Mouse (Mus musculus) embryonic facial prominence, embryonic 11.5 days (tissue): ENCODE results near the gene Eif4ebp2. TPM values are rescaled to one million over a fixed set of nuclear protein-coding genes. Genes with fewer than 3 reads are reported as not detected.
"Not testable (repeated sequence)": the region's sequence is repeated elsewhere in the genome, so short reads cannot be mapped to it uniquely, and the experiment has no call there.

Source experiments
- ATAC-seq: fragments of 200-750 bp; cut with Nextera tagmentation; replicated peaks from 2 replicates; pipeline ENCODE4 v1.8.0; 2017; ENCODE audit warnings: low read depth; ENCODE audit not compliant: insufficient number of reproducible peaks, low FRiP score, low TSS enrichment
- DNase-seq: peaks from one replicate; pipeline ENCODE4 v3.0.0-alpha.2; 2015; ENCODE audit warnings: low spot score
- H3K27ac ChIP-seq: fragments of 300-500 bp; sonication (generic); replicated peaks from 2 replicates; pipeline ENCODE4 v1.5.1; 2014; ENCODE audit warnings: mild to moderate bottlenecking, low read depth, low read length, control low read depth
- H3K27me3 ChIP-seq: fragments of 300-500 bp; sonication (generic); 2 replicates; pipeline ENCODE4 v1.6.1; 2014; ENCODE audit warnings: mild to moderate bottlenecking, low read length, moderate library complexity, mixed read lengths; ENCODE audit not compliant: control insufficient read depth, insufficient read depth
- H3K36me3 ChIP-seq: fragments of 300-500 bp; sonication (generic); replicated peaks from 2 replicates; pipeline ENCODE4 v1.6.1; 2014; ENCODE audit warnings: low read depth, mild to moderate bottlenecking, low read length, moderate library complexity, mixed read lengths; ENCODE audit not compliant: control insufficient read depth, insufficient read depth
- H3K4me1 ChIP-seq: fragments of 300-500 bp; sonication (generic); 2 replicates; pipeline ENCODE4 v1.6.1; 2014; ENCODE audit warnings: low read length, mixed read lengths; ENCODE audit not compliant: control insufficient read depth, insufficient read depth
- H3K4me2 ChIP-seq: fragments of 300-500 bp; sonication (generic); 2 replicates; pipeline ENCODE4 v1.6.1; 2014; ENCODE audit warnings: low read depth, mild to moderate bottlenecking, control low read depth, low read length, moderate library complexity
- H3K4me3 ChIP-seq: fragments of 300-500 bp; sonication (generic); 2 replicates; pipeline ENCODE4 v1.5.1; 2014; ENCODE audit warnings: low read depth, low read length, control low read depth
- H3K9ac ChIP-seq: fragments of 300-500 bp; sonication (generic); replicated peaks from 2 replicates; pipeline ENCODE4 v1.6.1; 2014; ENCODE audit warnings: mild to moderate bottlenecking, control low read depth, low read length
- H3K9me3 ChIP-seq: fragments of 300-500 bp; sonication (generic); replicated peaks from 2 replicates; pipeline ENCODE4 v1.6.1; 2016; ENCODE audit warnings: mild to moderate bottlenecking, low read length, inconsistent platforms, mixed read lengths; ENCODE audit not compliant: control insufficient read depth
- WGBS: fragments of 180-500 bp; shearing (Covaris S2); extraction: QIAGEN DNeasy Blood & Tissue Kit; methylation state at CpG from one replicate; pipeline ENCODE4 v1.1.7; 2014; 5-methylcytosine and 5-hydroxymethylcytosine counted together
- polyA plus RNA-seq: library from polyadenylated mRNA; unstranded; fragments of >200 nt; fragmentation: Nextera tagmentation; extraction: Ambion mirVana; gene quantifications from 2 replicates; pipeline ENCODE4 v1.2.1, GENCODE M21; 2014

Gene Eif4ebp2
- polyA plus RNA-seq, 1 experiment from 2014 or later, result 27.8 TPM

GRCm38 (mm10) chr10:61453171-61453570, 710 bp upstream of the Eif4ebp2 start:
- H3K27me3 ChIP-seq, DNase-seq, H3K4me2 ChIP-seq, H3K4me1 ChIP-seq, H3K36me3 ChIP-seq, H3K4me3 ChIP-seq, ATAC-seq, H3K9ac ChIP-seq, H3K27ac ChIP-seq, H3K9me3 ChIP-seq: not testable (repeated sequence)
- 77% methylated on average over 3 of the region's 3 CpGs for WGBS

DNA sequence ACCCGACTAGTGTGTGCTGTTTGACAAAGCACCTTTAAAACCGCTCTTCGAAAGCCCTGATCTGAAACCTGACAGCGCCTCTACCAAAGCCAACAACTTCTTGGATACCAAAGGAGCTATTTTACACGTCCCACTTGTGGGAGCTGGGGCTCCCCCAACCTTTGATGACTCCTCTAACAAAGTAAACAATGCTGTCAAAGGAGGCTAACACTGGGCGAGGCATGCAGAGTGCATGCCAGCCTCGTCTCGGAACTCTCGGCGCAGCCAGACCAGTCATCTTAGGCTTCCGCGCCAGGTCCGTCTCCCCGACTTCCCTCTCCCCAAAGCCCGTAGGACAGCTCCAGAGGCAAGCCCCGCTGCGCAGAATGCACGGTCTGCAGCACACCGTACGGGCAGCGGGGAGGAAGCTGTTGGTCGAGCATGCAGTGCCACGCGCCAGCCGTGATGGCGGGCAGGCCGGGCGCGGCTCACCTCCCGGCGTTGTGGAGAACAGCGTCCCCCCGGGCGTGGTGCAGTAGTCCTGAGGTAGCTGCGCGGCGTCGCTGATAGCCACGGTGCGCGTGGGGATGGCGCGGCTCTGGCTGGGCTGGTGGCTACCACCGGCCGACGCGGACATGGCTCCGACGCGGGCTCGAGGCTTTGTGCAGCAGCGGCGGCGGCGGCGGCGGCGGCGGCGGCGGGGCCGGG, 387 bp downstream of the Eif4ebp2 start:
- peak overlapping the region; percentile 41 for H3K27ac ChIP-seq
- peak overlapping the region; percentile 94 for H3K9ac ChIP-seq
- H3K4me2 ChIP-seq, result peak overlapping the region; percentile 69
- H3K36me3 ChIP-seq, result no peaks in the 10 kb centered on the region
- H3K27me3 ChIP-seq, result no peaks in the 10 kb centered on the region
- H3K4me3 ChIP-seq, result peak overlapping the region; percentile 99
- WGBS, result under 1% methylated on average over 45 of the region's 62 CpGs
- ATAC-seq (peak; percentile 50), DNase-seq (peak; percentile 42)
- no peaks in the 10 kb centered on the region for H3K4me1 ChIP-seq
- no peaks in the 10 kb centered on the region for H3K9me3 ChIP-seq

GRCm38 (mm10) chr10:61451463-61451930, 964 bp downstream of the Eif4ebp2 start:
- DNase-seq (peak; percentile 32), ATAC-seq (no peak)
- Histone ChIP-seq H3K4me1 (no peaks in the 10 kb centered on the region), H3K27me3 (no peaks in the 10 kb centered on the region), H3K9me3 (no peaks in the 10 kb centered on the region), H3K4me2 (peak overlapping the region; percentile 69), H3K4me3 (peak overlapping the region; percentile 99), H3K27ac (no peak overlapping the region), H3K9ac (peak overlapping the region; percentile 94), H3K36me3 (no peaks in the 10 kb centered on the region)
- 5% methylated on average over 8 of the region's 8 CpGs for whole genome bisulfite sequencing

GRCm38 (mm10) chr10:61448834-61449233, 3.6 kb downstream of the Eif4ebp2 start:
- H3K27ac ChIP-seq, result no peak overlapping the region
- ATAC-seq, result no peak
- no peak overlapping the region for H3K4me2 ChIP-seq
- H3K27me3 ChIP-seq, result no peaks in the 10 kb centered on the region
- no peaks in the 10 kb centered on the region for H3K36me3 ChIP-seq
- 73% methylated on average over 3 of the region's 3 CpGs for WGBS
- H3K9me3 ChIP-seq, result no peaks in the 10 kb centered on the region
- no peak overlapping the region for H3K9ac ChIP-seq
- no peaks in the 10 kb centered on the region for H3K4me1 ChIP-seq
- DNase-seq, result no peak
- H3K4me3 ChIP-seq, result no peak overlapping the region

DNA sequence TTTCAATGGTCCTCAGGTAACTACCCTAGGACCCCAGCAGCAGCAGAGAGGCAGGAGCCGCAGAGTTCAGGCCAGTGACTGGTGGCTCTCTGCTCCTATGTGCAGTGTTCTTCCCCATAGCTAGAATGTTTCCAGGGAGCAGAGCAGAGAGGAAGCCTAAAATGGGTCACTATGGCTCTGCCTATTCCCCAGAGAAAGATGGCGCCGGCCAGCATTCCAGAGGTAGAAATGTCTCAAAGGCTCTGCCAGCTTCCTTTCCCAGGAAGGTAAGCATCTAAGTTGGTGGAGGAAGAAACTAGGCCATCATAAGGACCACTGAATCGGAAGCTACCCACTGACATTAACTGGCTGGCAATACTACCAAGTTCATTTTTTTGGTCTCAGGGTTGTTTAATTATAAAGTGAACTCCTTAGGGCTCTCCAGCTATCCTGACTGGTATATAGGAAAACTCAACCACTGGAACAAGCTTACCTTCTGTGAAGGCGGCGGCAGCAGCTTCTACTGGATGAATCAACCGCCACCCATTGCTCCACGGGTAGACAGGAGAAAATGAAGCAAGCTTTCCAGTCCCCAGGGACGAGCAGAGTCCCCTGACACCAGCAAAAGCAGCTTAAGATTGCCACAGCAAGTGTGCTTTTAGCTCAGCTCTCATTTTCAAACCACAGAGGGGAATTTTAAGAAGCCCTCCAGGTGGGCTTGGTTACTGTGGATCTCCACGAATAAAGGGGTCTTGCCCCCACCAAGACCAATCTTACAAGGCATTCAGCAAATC, 4.7 kb downstream of the Eif4ebp2 start:
- 84% methylated on average over 10 of the region's 10 CpGs for WGBS
- Histone ChIP-seq H3K9me3 (no peaks in the 10 kb centered on the region), H3K27ac (no peak overlapping the region), H3K9ac (no peak overlapping the region), H3K4me1 (0 out of 2 replicates have a peak, but pooled peaks cover 3% of the 10 kb centered on the region), H3K27me3 (no peaks in the 10 kb centered on the region), H3K4me2 (no peak overlapping the region), H3K36me3 (no peaks in the 10 kb centered on the region), H3K4me3 (no peak overlapping the region)
- ATAC-seq, result no peak
- DNase-seq, result no peak

- Histone ChIP-seq H3K4me2 (no peak overlapping the region), H3K36me3 (no peaks in the 10 kb centered on the region), H3K27me3 (no peaks in the 10 kb centered on the region), H3K9ac (no peak overlapping the region), H3K9me3 (no peaks in the 10 kb centered on the region), H3K27ac (no peak overlapping the region), H3K4me1 (0 out of 2 replicates have a peak, but pooled peaks cover 3% of the 10 kb centered on the region), H3K4me3 (no peak overlapping the region)
- WGBS, result 86% methylated on average over 3 of the region's 3 CpGs
- DNase-seq, result no peak
- no peak for ATAC-seq
These were observed 7.4 kb downstream of the Eif4ebp2 start for GRCm38 (mm10) chr10:61445016-61445415.

- Histone ChIP-seq H3K4me3 (no peak overlapping the region), H3K27me3 (no peaks in the 10 kb centered on the region), H3K9me3 (no peaks in the 10 kb centered on the region), H3K9ac (no peak overlapping the region), H3K4me1 (0 out of 2 replicates have a peak, but pooled peaks cover 3% of the 10 kb centered on the region), H3K27ac (no peak overlapping the region), H3K36me3 (no peaks in the 10 kb centered on the region), H3K4me2 (no peak overlapping the region)
- WGBS, result 65% methylated on average over 1 of the region's 1 CpGs
- ATAC-seq (no peak), DNase-seq (no peak)
These were observed 8.6 kb downstream of the Eif4ebp2 start for GRCm38 (mm10) chr10:61443876-61444275.

GRCm38 (mm10) chr10:61443456-61443855, 9.0 kb downstream of the Eif4ebp2 start:
- H3K4me2 ChIP-seq, result no peak overlapping the region
- no peaks in the 10 kb centered on the region for H3K9me3 ChIP-seq
- no peak overlapping the region for H3K9ac ChIP-seq
- ATAC-seq (no peak), DNase-seq (no peak)
- H3K4me1 ChIP-seq, result 0 out of 2 replicates have a peak, but pooled peaks cover 3% of the 10 kb centered on the region
- H3K27ac ChIP-seq, result no peak overlapping the region
- no peak overlapping the region for H3K4me3 ChIP-seq
- 50% methylated on average over 6 of the region's 6 CpGs for WGBS
- no peaks in the 10 kb centered on the region for H3K27me3 ChIP-seq
- no peaks in the 10 kb centered on the region for H3K36me3 ChIP-seq
